Mouse (Mus musculus) megakaryocyte, embryonic 14.5 days (primary cell): ENCODE data around the gene Znrf4.

Experiments
- FLI1 ChIP-seq: IDR thresholded peaks from 2 replicates; pipeline ENCODE4 v1.6.1; 2012; ENCODE audit warnings: low read length, inconsistent platforms, mixed read lengths
- GATA1 ChIP-seq: IDR thresholded peaks from 3 replicates; pipeline ENCODE4 v1.6.1; 2012; ENCODE audit warnings: mixed read lengths, low read length, inconsistent platforms, borderline replicate concordance

- no peak for TF ChIP-seq GATA1
- no peak for TF ChIP-seq FLI1
Observed at GRCm38 (mm10) chr17:56469275-56469674, 43.0 kb downstream of the Znrf4 start.
